Mouse (Mus musculus) E14TG2a.4 (cell line): ENCODE measurements around the gene Alkbh6.

ENCODE experiments used
- CTCF ChIP-seq: conservative IDR thresholded peaks from 2 replicates; pipeline ENCODE4 v1.5.1; 2014; ENCODE audit warnings: low read length
- NANOG ChIP-seq: IDR thresholded peaks from 2 replicates; pipeline ENCODE4 v1.6.1; 2014; ENCODE audit warnings: borderline replicate concordance, low read length, mixed read lengths

DNA sequence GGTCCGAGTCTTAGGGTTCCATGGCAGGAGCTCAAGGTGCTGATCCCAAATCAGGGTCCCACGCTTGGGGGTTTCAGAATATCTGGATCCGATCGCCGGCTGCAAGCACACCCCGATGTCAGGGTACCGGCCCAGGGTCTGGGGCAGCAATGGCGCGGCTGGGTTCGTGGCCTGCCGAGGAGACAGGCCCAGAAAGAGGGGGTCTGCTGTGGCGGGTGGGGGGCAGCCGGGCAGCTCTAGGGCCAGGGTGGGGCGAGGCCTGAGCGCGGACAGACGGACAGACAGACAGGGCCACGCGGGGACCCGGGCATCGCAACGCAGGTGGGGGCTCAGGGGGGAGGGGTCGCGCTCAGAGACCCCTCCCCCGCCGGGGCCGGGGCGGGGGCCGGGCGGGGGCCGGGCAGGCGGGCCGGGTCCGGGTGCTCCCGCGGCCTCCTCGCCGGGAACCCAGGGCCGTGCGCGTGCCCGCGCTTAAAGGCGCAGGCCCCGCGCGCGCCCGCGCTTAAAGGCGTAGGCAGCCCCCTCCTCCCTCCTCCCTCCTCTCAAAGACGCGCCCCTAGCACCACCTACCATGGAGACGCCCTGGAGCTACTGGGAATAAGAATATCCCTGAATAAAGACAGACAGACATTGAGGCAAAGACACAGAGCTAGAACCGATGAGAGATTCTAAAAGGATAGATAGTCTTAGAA lies 54.3 kb downstream of the Alkbh6 start, which contains the start of gene Lrfn3:
- TF ChIP-seq CTCF: no peak
- no peak for TF ChIP-seq NANOG
